Mouse (Mus musculus) left cerebral cortex, adult 18-20 months (tissue): ENCODE data around the gene Xpo6. TPM values are rescaled to one million over a fixed set of nuclear protein-coding genes. Genes with fewer than 3 reads are reported as not detected.

Experiments used
- DNase-seq, 2 experiments: peaks; one replicate each; pipeline ENCODE4 v3.0.0; 2021 to 2022; ENCODE audit warnings: low spot score in 2 of 2, mixed read lengths in 1 of 2
- total RNA-seq, 2 experiments: library from RNA; stranded (reverse); gene quantifications; 2 replicates each; pipeline ENCODE4 v1.2.3; 2021

The Xpo6 gene
- total RNA-seq, 2 experiments from 2014 or later, result 94.3 to 95.0 TPM

DNA sequence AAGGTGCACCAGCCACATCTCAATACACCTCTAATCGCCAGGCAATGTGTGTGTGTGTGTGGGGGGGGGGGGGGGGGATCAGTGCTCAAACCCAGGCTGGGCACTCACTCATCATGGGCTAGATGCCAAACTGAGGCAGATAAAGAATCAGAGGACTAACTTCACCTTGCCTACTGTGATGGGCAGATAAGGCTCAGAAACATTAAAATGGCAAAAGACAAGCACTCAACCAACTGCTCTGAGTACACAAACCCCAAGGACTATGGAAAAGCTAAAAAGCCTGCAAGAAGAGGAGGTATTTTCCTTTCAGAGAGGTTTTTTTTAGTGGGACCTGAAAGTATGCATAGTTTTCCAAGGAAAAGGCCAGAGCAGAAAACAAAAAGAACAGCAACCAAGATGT, 1.4 kb downstream of the Xpo6 start:
- no peak for DNase-seq

DNA sequence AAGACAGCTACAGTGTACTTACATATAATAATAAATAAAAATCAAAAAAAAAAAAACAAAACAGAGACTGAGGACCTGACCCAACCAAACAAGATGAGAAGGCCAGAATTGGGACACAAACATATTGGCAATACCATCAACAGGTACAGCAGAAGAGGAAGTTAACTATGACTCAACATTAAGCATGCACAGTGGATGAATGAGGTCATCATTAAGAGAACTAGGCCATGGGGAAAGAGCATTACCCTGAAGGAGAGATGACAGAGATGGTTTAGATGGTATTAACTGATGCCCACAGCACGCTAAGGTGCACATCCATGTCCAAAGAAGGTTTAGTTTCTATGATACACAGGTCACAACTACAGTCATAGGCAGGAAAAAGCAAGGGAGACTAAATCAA, 6.1 kb downstream of the Xpo6 start:
- no peak for DNase-seq

DNA sequence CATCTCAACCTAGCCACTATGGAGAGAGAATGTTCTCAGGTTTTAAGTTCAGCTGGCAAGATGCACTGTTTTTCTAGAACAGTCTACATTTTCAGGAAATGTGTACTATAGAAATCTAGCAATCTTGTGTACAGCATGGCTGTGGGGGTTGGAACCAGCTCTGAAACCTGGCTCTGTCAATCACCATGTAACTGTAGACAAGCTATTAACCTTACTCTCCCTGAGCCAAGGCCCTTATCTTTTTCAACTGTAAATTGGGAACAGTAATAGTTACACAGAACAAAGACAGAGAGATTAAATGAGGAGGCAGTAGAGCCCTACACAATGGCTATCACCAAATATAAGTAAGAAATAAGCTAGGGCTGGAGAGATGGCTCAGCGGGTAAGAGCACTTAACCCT, 8.8 kb downstream of the Xpo6 start:
- DNase-seq, result no peak

DNA sequence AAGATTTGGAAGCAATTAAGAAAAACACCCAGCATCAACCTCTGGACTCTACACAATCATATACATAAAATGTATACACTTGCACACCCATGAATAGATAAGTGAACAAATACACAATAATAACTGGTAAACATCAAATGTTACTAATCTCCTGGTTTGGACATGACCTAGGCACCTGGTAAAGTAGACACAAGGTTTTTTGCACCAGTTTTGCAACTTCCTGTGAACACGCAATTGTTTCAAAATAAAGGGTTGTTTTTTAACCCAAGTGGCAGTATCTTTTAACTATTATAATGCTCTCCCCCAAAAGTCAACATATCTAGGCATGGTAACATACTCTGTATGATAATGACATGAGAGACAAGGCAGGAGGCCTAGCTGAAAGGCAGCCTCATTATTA, 10.8 kb downstream of the Xpo6 start:
- DNase-seq, result no peak

DNA sequence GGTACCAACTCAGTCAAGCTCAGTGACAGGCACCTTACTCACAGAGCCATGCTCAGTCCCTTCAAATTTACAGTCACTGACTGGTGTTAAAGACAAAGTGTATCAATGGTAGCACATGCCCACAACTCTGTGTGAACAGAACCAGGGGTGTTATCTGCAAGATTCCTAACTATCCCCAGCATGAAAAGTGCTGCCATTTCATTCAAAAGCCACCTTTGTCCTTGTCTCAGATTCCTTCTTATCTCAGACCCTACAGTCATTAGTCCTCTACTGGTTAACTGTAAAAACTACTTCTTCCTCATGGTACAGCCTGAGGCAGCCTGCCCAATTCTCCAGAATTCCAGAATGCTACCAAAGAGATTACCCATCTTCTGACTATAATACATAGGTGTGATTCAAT, 14.3 kb downstream of the Xpo6 start:
- no peak for DNase-seq

DNA sequence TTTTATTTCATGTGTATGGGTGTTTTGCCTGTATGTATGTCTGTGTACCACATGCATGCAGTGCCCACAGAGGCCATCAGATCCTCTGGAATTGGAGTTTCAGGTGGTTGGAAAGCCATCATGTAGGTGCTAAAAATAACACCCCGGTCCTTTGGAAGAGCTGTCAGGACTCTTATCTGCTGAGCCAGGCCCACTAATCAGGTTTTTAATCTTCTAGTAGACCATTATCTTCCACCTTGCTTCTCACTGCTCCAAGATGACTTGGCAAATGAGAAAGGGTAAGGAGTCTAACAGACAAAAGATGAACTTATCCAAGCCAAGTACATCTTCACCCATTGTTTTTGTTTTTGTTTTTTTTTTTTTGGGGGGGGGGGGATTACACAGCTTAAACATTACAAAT, 16.7 kb downstream of the Xpo6 start:
- no peak for DNase-seq

DNA sequence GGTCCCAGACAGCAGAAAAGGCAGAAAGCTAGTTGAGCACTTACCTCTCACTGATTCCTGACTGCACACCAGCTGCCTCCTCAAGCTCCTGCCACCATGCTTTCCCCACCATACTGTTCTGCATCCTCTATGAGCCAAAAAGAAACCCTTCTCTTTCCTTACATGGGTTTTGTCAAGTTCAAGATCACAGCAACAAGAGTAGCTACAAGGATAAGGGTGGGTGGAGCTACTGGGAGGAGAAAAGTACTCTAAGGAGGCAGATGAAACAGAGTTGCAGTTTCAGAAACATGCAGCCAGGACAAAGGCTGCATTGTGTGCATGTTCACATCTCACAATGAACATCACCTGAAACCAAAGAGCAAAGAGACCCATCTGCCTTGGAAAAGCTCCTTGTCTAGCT, 18.8 kb downstream of the Xpo6 start:
- DNase-seq, result no peak

DNA sequence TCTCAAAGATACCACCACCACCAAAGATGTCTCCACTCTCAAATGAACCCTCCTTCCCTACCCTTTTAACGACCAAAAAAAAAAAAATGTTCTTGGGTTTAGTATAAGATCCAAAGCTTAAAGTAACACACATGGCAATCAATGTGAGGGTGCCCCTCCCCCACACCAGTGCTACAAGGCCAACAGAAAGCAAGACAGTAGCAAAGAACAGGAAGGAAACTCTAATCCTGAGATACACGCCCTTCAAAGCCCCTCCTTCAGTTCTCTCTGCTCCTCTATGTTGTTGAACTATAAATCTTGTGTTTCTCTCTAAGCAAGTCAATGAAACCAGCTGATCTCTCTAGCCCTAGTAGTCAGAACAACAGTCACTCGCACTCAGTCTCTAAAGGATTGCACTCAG, 19.3 kb downstream of the Xpo6 start:
- no peak for DNase-seq

DNA sequence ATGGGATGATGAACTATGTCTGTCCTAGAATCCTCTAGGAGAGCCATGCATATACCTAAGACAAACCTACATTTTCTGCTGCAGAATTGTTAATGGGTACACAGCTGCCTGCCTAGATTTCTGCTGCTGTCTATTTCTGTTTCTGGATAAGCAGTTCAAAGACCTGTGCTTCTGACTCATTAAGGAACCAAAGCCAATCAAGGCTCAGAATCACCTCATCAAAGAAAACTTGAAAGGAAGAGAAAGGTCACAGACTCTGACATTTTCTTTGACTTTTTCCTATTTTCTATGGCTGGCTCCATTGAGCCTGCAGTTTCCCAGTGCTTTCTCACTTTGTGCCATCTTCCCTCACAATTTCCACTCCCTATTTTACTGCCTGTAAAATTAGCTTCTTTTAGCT, 21.5 kb downstream of the Xpo6 start:
- DNase-seq, result no peak

DNA sequence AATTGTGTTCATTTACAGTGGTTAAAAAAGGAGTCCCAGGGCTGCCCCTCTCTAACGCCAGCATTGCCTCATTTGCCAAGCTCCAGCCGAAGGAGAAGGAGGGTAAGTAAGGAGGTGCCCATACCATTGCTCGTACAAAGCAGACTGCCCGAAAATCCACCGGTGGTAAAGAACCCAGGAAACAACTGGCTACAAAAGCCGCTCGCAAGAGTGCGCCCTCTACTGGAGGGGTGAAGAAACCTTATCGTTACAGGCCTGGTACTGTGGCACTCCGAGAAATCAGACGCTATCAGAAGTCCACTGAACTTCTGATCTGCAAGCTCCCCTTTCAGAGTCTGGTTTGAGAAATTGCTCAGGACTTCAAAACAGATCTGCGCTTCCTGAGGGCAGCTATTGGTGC, 24.3 kb downstream of the Xpo6 start:
- no peak for DNase-seq

DNA sequence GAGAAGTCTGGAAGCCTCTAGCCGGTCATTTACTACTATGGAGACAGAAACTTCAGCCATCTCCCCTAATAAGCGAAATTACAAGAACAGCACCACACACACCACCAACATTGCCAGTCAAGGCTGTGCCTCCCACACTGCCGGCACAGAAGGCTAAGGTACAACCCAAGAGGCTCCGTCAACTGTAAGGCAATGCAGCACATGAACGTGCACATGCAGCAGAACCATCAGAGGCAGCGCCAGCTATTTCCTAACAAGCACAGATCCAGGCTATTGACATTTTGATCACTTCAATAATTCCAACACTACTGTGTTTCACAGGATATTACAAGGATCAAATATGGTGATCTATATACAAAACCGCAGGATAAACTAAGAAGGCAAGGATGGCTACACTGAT, 24.8 kb downstream of the Xpo6 start:
- DNase-seq, result no peak

DNA sequence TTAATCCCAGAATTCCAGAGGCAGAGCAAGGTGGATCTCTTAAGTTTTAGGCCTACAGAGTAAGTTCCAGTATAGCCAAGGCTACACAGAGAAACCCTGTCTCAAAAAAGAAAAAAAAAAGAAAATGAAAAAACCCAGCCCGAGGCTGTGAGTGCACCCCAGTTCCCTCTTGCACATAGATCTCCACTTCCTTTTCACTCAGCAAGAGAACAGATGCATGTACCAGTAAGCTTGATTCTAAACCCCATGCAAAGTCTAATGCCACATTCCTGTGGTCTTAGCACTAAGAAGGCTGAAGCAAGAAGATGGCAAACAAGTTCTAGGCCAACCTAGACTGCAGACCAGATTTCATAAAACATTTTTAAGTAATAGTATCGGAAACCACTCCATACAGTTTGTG, 25.4 kb downstream of the Xpo6 start:
- DNase-seq, result no peak

DNA sequence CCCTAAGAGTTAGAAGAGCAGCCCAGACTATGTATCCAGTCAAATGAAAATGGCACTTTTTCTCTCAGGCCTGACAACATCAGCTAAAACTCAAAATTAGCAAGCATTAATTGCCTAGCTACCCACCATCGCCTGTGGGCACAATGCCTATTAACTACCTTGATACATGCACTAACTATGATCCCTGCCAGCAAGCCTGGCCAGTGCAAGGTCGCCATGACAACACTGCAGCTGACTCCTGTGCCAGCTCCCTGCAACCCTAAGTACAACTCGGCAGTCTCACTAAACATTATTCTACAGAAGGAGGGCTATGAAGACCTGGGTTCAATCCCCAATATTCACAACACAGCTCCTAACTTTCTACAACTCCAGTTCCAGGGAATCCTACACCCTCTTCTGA, 28.3 kb downstream of the Xpo6 start:
- no peak for DNase-seq

DNA sequence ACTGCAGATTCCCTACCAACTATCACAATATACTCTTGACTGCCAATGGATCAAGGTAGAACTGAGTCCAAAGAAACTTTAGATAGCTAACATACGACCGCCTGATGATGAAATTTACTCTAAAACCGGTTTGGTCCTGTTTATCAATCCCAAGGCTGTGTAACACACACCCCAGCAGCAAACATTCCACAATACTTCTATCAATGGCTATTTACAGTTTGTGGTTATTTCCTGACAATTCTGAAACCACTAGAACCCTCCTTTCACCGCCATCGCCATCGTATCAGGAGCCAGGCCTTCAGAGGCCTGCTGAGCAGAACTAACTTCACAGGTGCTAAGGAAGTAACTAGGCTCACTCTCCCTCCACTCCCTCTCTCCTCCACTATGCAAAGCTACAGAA, 31.7 kb downstream of the Xpo6 start:
- no peak for DNase-seq

DNA sequence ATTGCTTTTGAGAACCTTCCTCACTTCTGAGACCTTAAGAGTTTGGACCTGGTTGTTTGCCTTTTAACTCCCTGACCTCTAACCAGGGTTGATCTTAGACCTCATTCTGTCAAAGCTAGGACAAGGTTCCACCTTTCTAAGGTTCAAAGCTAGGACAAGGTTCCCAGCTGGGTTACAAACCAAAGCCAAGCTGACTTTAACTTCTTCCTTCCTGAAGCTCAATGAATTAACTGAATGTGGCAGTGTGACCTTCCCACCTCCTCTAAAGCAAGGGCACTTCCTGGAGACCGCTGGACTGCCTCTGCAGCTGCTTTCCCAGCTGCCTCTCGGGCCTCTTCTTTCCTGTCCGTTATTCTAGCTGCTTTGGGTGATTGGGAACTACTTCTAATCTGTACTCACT, 32.9 kb downstream of the Xpo6 start:
- DNase-seq, result no peak

DNA sequence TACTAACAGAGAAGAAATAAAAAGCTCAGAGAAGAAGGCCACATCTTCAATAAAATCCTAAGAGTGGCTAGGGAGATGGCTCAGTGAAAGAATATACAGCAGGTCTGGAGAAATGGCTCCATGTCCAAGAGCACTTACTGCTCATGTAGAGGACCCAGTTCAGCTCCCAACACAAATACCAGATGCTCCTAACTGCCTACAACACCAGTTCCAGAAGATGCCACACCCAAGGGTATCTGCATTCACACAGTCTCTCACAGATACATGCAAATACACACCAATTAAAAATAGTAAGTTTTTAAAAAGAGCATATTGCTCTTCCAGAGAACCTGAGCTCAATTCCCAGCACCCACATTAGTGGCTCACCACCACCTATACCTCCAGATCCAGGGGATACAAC, 33.7 kb downstream of the Xpo6 start:
- DNase-seq, result no peak

DNA sequence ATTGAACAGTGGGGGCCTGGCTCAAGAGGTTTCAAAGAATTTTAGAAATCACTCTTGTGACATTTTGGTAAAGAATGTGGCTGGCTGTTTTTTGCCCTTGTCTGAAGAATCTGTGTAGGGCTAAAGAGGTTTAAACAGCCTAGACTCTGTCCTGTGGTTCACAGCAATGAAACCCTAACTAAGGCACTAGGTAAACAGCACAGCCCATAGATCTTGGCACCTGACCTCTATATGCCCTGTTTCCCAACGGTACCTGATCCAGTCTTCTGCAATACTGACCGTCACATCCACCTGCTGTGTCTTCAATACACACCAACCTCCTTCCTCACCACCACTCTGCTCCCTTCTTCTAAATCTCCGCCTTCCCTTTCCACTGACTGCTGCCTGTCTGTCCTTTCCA, 42.1 kb downstream of the Xpo6 start:
- DNase-seq, result no peak

DNA sequence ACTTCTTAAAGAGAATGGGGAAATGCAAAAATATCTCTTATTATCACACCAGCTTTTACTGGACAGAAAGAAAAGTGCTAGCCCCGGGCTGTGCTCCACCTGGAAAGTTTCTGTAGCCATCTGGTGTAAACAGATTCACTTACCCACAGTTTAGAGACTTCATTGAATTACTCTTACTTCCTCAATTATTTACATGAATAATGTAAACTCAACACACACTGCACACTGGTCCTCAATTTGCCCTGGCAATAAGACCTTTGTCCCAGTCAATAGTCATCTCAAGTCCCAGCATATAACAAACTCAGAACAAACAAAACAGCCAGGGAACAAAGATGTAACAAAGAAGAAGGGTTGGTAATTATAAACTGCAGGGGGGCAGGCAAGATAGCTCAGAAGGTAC, 44.6 kb downstream of the Xpo6 start:
- no peak for DNase-seq

DNA sequence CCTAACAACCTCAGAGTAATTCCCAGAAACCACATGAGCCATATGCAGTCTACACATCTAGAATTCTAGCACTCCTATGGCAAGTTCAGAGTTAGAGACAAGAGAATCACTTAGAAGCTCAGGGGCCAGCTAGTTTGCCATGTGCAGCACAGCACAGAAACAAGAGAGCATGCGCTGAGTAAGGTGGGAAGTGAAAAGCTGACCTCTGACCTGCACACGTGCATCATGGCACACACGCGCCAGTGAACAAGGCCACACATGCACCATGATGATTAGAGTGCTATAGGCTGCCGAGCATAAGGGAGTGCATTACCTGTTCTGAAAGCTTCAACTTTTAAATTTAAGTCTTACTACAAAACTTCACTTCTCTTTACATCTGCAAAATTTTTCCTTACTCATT, 45.6 kb downstream of the Xpo6 start:
- DNase-seq, result no peak

DNA sequence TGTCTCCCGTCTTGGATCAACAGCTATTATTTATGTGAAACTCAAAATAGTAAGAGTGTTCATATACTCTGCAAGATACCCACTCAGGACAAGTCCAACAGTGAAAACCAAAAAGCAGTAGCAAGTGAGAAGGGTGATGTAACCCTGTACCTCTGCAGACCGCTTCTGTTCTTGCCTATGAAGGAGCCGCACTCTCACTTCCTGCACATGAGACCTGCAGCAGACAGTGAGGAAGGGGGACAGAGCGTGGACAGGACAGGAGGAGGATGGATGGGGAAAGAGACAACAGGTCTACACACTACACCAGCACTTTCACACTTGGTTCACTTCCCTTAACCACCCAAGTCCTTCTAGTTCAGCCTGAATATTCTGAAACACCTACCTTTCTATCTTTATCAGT, 48.0 kb downstream of the Xpo6 start:
- no peak for DNase-seq

DNA sequence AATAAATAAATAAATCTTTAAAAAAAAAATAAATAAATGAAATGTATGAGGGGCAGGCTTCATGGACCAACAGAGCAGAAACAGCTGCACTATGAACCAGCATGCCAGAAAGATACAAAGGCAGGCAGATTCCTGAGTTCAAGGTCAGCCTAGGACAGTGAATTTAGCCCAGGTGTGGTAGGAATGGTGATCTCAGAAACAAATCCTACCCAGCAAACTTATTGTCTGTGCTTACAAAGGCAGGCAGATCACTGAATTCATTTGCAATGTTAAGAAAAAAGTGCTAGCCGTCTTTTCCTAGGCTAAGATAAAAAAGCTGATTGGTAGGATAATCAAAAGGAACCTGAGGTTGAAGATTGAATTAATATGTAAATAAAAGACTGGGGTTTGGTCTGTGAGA, 54.1 kb downstream of the Xpo6 start:
- no peak for DNase-seq

DNA sequence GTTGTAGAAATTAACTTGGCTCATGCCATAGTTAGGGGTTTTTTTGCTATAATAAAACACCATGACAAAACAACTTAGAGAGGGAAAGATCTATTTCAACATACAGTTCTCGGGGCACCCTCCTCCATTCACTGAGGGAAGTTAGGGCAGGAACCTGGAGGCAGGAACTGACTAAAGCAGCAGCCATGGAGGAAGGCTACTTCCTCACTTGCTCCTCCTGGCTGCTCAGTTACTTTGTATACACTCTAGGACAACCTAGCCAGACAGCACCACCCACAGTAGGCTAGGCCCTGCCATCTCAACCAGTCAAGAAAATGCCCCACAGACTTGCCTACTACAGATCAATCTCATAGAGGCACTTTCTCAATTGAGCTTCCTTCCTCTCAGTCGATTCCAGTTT, 55.9 kb downstream of the Xpo6 start:
- no peak for DNase-seq

DNA sequence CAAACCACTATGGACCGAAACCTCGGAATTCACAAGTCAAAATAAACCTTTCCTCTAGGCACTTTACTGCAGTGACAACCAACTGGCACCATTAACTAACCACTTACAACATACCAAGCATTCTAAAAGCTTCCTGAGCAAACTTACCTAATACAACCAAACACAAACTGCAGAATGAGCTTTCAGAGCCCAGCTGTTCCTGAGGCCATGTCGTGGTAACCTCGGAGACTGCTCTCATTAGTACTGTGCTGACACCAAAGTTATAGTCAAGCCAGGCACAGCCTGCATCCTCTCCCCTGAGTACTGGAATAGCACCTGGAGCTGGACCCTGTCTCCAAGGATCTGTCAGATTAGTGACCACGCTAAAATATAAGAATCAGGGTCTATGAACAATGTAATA, 62.5 kb downstream of the Xpo6 start:
- no peak for DNase-seq

DNA sequence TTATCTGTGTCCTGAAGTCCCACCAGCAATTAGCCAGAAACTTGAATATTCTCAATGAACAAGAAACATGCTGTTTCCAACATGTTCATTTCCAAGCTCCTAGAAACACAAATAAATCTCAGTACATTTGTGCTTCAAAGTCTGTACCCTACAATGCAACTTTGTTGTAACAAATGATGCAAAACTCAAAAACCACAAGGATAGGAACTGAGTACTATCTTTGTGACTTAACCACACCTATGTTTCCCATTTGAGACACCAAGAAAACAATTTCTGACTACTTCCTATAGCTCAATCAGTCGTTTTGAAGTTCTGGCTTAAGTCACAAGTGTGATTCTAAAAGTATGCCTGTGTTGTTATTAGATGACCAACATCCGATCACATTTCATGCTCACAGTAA, 64.9 kb downstream of the Xpo6 start:
- no peak for DNase-seq
